Mouse (Mus musculus) stomach, postnatal 0 days (tissue): Measurements from ENCODE around the gene Rxra. TPM values are rescaled to one million over a fixed set of nuclear protein-coding genes. Genes with fewer than 3 reads are reported as not detected.

ENCODE experiments used
- ATAC-seq: fragments of 200-750 bp; cut with Nextera tagmentation; 2 replicates; pipeline ENCODE4 v1.8.0; 2017; ENCODE audit not compliant: low FRiP score, low TSS enrichment
- DNase-seq: peaks from one replicate; pipeline ENCODE4 v3.0.0-alpha.2; 2016; ENCODE audit warnings: low spot score
- H3K27ac ChIP-seq: fragments of 300-500 bp; sonication (generic); replicated peaks from 2 replicates; pipeline ENCODE4 v1.5.1; 2014; ENCODE audit warnings: mild to moderate bottlenecking, control low read depth
- H3K27me3 ChIP-seq: fragments of 300-500 bp; sonication (generic); 2 replicates; pipeline ENCODE4 v1.6.1; 2014; ENCODE audit warnings: low read length; ENCODE audit not compliant: control insufficient read depth, insufficient read depth
- H3K36me3 ChIP-seq: fragments of 300-500 bp; sonication (generic); 2 replicates; pipeline ENCODE4 v1.6.1; 2014; ENCODE audit warnings: low read length, mixed read lengths; ENCODE audit not compliant: control insufficient read depth, insufficient read depth
- H3K4me1 ChIP-seq: fragments of 300-500 bp; sonication (generic); replicated peaks from 2 replicates; pipeline ENCODE4 v1.6.1; 2014; ENCODE audit warnings: antibody characterized with exemption; ENCODE audit not compliant: control insufficient read depth, insufficient read depth
- H3K4me2 ChIP-seq: fragments of 300-500 bp; sonication (generic); replicated peaks from 2 replicates; pipeline ENCODE4 v1.6.1; 2014; ENCODE audit warnings: low read depth, mild to moderate bottlenecking, control low read depth, moderate library complexity
- H3K4me3 ChIP-seq: fragments of 300-500 bp; sonication (generic); 2 replicates; pipeline ENCODE4 v1.5.1; 2014; ENCODE audit warnings: low read depth, low read length, control low read depth
- H3K9ac ChIP-seq: fragments of 300-500 bp; sonication (generic); 2 replicates; pipeline ENCODE4 v1.6.1; 2014; ENCODE audit warnings: mild to moderate bottlenecking, low read length, control low read depth, mixed read lengths
- H3K9me3 ChIP-seq: fragments of 300-500 bp; sonication (generic); 2 replicates; pipeline ENCODE4 v1.6.1; 2016; ENCODE audit warnings: low read length; ENCODE audit not compliant: control insufficient read depth
- CTCF ChIP-seq: IDR thresholded peaks from 2 replicates; pipeline ENCODE4 v1.5.1; 2016; ENCODE audit warnings: antibody characterized with exemption, low read depth, mild to moderate bottlenecking, moderate library complexity
- EP300 ChIP-seq: optimal IDR thresholded peaks from 2 replicates; pipeline ENCODE3; 2016; ENCODE audit warnings: antibody characterized with exemption
- WGBS: fragments of 180-500 bp; shearing (Covaris S2); extraction: QIAGEN DNeasy Blood & Tissue Kit; methylation state at CpG from one replicate; pipeline ENCODE4 v1.1.7; 2014; 5-methylcytosine and 5-hydroxymethylcytosine counted together
- polyA plus RNA-seq: library from polyadenylated mRNA; unstranded; fragments of >200 nt; fragmentation: Nextera tagmentation; extraction: Ambion mirVana; gene quantifications from 2 replicates; pipeline ENCODE4 v1.2.1, GENCODE M21; 2015

Rxra gene
- polyA plus RNA-seq, 1 experiment from 2014 or later = 8.7 TPM

DNA sequence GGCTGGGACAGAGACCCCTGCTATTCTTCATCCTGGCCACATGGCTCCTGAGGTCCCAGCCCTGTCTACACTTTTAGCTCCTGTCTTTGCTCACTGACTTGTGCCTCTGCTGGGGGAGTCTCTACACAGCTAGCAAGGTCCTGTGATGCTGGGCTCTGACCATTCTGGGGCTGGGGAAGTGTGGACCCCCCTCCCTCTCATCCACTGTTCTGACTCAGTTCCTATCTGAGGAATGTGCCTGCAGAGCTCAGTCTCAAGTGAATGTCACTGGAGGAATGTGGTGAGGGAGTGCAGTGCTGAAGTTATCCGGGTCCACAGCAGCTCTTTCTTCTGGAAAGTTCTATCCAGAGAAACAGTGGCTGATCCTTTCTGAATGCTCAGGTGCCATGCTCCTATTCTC, 39.4 kb upstream of the Rxra start:
- H3K9me3 ChIP-seq = no peaks in the 10 kb centered on the region
- no peak overlapping the region for H3K27ac ChIP-seq
- 13% methylated on average over 1 of the region's 1 CpGs for WGBS
- TF ChIP-seq CTCF = no peak
- TF ChIP-seq EP300 = no peak
- no peak overlapping the region for H3K4me2 ChIP-seq
- no peak; the same call in 1 of the 2 replicates for ATAC-seq
- no peak for DNase-seq
- no peaks in the 10 kb centered on the region for H3K36me3 ChIP-seq
- H3K9ac ChIP-seq = no peak overlapping the region
- no peak overlapping the region for H3K4me3 ChIP-seq
- H3K4me1 ChIP-seq = no peaks in the 10 kb centered on the region
- H3K27me3 ChIP-seq = no peaks in the 10 kb centered on the region

- 80% methylated on average over 8 of the region's 8 CpGs for WGBS
- no peak overlapping the region for H3K9ac ChIP-seq
- H3K27me3 ChIP-seq = no peaks in the 10 kb centered on the region
- H3K9me3 ChIP-seq = no peaks in the 10 kb centered on the region
- H3K4me3 ChIP-seq = no peak overlapping the region
- no peak overlapping the region for H3K4me2 ChIP-seq
- H3K36me3 ChIP-seq = no peaks in the 10 kb centered on the region
- DNase-seq = no peak
- H3K4me1 ChIP-seq = no peaks in the 10 kb centered on the region
- ATAC-seq = no peak
- no peak overlapping the region for H3K27ac ChIP-seq
- TF ChIP-seq EP300 (no peak), CTCF (no peak)
Measured at GRCm38 (mm10) chr2:27637281-27637896, 38.9 kb upstream of the Rxra start.

DNA sequence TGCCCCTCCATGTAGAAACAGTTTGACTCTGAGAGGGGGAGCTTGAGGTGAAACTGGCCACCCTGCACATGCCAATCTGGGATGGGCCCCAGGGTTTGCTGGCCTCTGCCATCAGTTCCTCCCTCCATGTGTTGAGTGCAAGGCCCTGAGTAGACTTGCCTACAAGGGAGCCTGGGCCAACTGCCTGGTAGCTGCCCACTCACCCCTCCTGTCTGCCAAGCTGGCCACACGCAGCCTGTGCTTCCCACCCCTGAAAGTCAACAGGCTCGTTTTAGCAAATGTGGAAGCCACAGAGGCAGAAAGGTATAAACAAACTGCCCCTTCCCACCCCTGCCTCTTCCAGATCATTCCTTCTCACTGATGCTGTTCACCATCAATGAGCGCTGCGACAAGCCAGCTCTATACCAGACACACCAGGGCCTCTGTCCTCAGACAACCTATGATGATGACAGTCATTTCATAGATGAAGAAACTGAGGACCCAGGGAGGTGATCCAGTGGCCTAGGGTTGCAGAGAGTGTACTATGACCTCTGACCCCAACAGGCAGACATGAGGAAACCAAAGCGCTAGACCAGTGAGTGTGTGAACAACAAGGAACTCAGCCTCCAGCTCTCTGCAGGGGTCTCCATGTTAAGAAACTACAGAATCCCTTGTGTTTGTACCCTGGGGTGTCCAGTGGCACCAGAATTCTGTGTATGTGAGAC, 36.5 kb upstream of the Rxra start:
- Histone ChIP-seq H3K4me3 (no peak overlapping the region), H3K27ac (no peak overlapping the region), H3K4me1 (no peaks in the 10 kb centered on the region; the same call in 1 of the 2 replicates), H3K4me2 (no peak overlapping the region), H3K9ac (no peak overlapping the region), H3K9me3 (no peaks in the 10 kb centered on the region), H3K27me3 (no peaks in the 10 kb centered on the region), H3K36me3 (no peaks in the 10 kb centered on the region)
- ATAC-seq = no peak
- TF ChIP-seq EP300 (no peak), CTCF (no peak)
- 82% methylated on average over 5 of the region's 5 CpGs for WGBS
- no peak for DNase-seq

DNA sequence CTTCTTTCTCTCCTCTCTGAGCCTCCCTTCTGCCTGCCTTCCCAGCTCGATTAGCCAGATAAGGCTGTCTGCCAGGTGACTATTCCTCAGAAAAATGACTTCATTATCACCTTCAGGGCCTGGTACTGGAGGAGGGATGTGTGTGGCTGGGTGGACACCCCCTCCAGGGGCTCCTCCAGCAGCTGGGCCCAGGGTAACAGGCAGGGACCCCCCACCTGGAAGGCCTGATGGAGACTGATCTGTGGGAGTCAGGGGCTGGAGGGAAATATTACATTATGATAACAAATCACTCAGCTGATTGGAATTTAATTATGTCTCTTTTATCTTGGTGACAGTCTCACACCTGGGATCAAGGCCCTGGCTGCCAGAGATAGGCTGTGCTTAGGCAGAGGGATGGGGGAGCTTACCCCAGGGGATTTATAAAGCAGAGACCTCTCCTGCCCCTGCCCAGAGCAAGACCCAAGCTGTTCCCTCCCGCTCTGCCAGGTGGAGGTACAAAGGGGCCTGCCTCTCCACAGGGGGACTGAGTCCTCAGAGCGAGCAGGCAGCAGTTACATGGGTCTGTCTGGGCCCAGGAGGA, 35.2 kb upstream of the Rxra start:
- no peak overlapping the region for H3K9ac ChIP-seq
- H3K36me3 ChIP-seq = no peaks in the 10 kb centered on the region
- ATAC-seq = no peak
- TF ChIP-seq CTCF = no peak
- no peak for TF ChIP-seq EP300
- WGBS = 53% methylated on average over 3 of the region's 3 CpGs
- no peak overlapping the region for H3K27ac ChIP-seq
- H3K4me3 ChIP-seq = no peak overlapping the region
- DNase-seq = no peak
- no peaks in the 10 kb centered on the region; the same call in 1 of the 2 replicates for H3K4me1 ChIP-seq
- H3K4me2 ChIP-seq = no peak overlapping the region
- H3K9me3 ChIP-seq = no peaks in the 10 kb centered on the region
- H3K27me3 ChIP-seq = no peaks in the 10 kb centered on the region

DNA sequence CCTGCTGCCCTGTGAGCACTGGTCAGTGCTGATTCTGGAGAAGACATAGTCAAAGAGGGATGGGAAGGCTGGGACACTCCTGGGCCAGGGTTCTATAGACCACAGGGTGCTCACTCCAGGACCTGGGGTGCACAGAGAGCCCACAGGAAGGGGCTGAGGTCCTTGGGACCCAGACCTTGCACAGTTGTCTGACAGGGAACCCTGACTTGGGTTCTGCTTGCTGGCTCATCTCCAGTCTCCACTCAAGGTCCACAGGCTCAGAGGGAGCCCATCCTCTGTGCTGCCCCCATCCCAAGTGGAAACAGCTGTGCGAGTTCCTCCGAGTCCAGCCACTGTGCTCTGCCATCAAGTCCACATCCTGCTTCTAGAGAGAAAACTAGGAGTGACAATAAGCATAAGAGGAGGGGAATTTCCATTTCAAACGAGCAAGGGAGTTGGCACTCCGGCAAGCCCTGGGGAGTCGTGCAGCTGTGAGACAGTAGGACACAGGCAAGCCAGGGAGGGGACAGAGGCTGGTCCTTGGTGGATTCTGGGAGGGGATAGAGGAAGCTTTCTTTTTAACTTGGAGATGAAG, 31.6 kb upstream of the Rxra start:
- ATAC-seq (no peak), DNase-seq (no peak)
- H3K4me3 ChIP-seq = no peak overlapping the region
- H3K4me2 ChIP-seq = no peak overlapping the region
- no peaks in the 10 kb centered on the region for H3K27me3 ChIP-seq
- no peak for TF ChIP-seq EP300
- no peak for TF ChIP-seq CTCF
- H3K36me3 ChIP-seq = no peaks in the 10 kb centered on the region
- no peak overlapping the region for H3K27ac ChIP-seq
- WGBS = 34% methylated on average over 5 of the region's 5 CpGs
- H3K9ac ChIP-seq = no peak overlapping the region
- no peaks in the 10 kb centered on the region; the same call in 1 of the 2 replicates for H3K4me1 ChIP-seq
- no peaks in the 10 kb centered on the region for H3K9me3 ChIP-seq

DNA sequence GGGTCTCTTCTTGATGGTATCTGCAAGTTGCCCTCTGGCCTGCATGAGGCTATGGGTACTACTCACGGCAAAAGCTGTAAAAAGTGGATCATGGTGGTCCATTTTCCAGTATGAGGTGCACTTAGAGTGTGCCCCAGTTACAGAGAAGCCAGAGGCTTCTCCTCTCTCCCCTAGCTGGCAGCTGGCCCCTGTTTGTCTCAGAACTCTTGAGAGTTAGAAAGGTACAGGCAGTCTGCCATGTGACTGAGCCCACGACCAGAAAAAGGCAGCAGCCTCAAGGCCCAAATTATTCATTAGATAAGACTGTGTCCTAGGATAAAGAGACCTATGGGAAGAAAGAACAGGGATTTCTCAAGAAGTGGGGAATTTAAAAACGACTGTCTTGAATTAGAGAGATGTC, 30.8 kb upstream of the Rxra start:
- Histone ChIP-seq H3K27ac (no peak overlapping the region), H3K36me3 (no peaks in the 10 kb centered on the region), H3K4me3 (no peak overlapping the region), H3K4me1 (no peaks in the 10 kb centered on the region; the same call in none of the 2 replicates), H3K27me3 (no peaks in the 10 kb centered on the region), H3K9ac (no peak overlapping the region), H3K4me2 (no peak overlapping the region), H3K9me3 (no peaks in the 10 kb centered on the region)
- DNase-seq (no peak), ATAC-seq (no peak)
- TF ChIP-seq EP300 (no peak), CTCF (no peak)
- 43% methylated on average over 3 of the region's 3 CpGs for WGBS
